In the genomic region with DNA sequence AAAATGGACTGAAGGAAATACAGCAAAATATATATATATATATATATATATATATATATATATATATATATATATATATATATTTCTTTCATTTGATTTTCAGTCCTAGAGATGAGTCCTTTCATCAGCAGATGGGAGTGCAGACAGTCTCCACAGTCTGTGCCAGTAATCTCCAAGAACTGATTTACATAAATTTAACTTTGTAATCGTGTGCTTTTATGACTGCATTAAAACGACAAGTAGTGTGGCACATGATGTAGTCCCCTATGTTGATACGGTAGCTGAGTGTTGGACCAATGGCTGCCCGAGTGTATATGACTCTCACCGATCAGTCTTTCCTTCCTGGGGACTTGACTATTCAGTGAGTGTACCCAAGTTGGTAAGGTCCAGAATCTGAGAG, we compare ENCODE assay signal across 14 mouse cellular contexts.
"Had no signal": no experiment of that assay in that cellular context is flagged by ENCODE, and none has a peak within 500 bp of the region (broad histone marks: within the 10 kb centered on the region; RNA-seq: fewer than 3 reads in every experiment).

No protein-coding gene starts in this region.

- ATAC-seq: liver, embryonic 12.5 days had no signal

- H3K27me3 ChIP-seq: limb, embryonic 15.5 days; liver, embryonic 12.5 days; lung, embryonic 15.5 days; megakaryocyte, embryonic 14.5 days; midbrain, embryonic 12.5 days; neural tube, embryonic 12.5 days had no signal

- H3K9ac ChIP-seq: limb, embryonic 15.5 days; liver, embryonic 12.5 days; lung, embryonic 15.5 days; midbrain, embryonic 12.5 days; neural tube, embryonic 12.5 days had no signal

- H3K27ac ChIP-seq: limb, embryonic 15.5 days; liver, embryonic 12.5 days; lung, embryonic 15.5 days; macrophage; midbrain, embryonic 12.5 days; neural tube, embryonic 12.5 days had no signal

- H3K4me1 ChIP-seq: limb, embryonic 15.5 days; liver, embryonic 12.5 days; lung, embryonic 15.5 days; megakaryocyte, embryonic 14.5 days; midbrain, embryonic 12.5 days; neural tube, embryonic 12.5 days had no signal

- H3K4me2 ChIP-seq: limb, embryonic 15.5 days; liver, embryonic 12.5 days; lung, embryonic 15.5 days; midbrain, embryonic 12.5 days; neural tube, embryonic 12.5 days had no signal

- H3K4me3 ChIP-seq: limb, embryonic 15.5 days; liver, embryonic 12.5 days; lung, embryonic 15.5 days; megakaryocyte, embryonic 14.5 days; midbrain, embryonic 12.5 days; neural tube, embryonic 12.5 days had no signal

- DNase-seq: kidney, postnatal 14 days; lung, postnatal 14 days; retina, postnatal 1 day; right cerebral cortex, postnatal 4 days; spleen, adult 18-20 months; thymus, adult 18-20 months; thymus, postnatal 14 days had no signal

- H3K9me3 ChIP-seq: limb, embryonic 15.5 days; liver, embryonic 12.5 days; lung, embryonic 15.5 days; midbrain, embryonic 12.5 days; neural tube, embryonic 12.5 days had no signal

- H3K36me3 ChIP-seq: limb, embryonic 15.5 days; liver, embryonic 12.5 days; lung, embryonic 15.5 days; midbrain, embryonic 12.5 days; neural tube, embryonic 12.5 days had no signal
